Comparison of ENCODE assay signal across 27 mouse cellular contexts in genomic region chr8:12613201-12613600, GRCm38 (mm10). TPM values are rescaled to one million over a fixed set of nuclear protein-coding genes. Genes with fewer than 3 reads are reported as not detected.
DNase-seq lines count a peak whose midpoint lies in the region; ATAC-seq and TF ChIP-seq lines count a peak whose summit lies in the region.
"Had no signal": no experiment of that assay in that cellular context is flagged by ENCODE, and none has a peak within 500 bp of the region (broad histone marks: within the 10 kb centered on the region; RNA-seq: fewer than 3 reads in every experiment).

No protein-coding gene starts in this region.

- H3K4me1 ChIP-seq in forebrain, embryonic 13.5 days = peaks cover 20% of the 10 kb centered on the region
- H3K4me1 ChIP-seq in forebrain, embryonic 10.5 days = peaks cover 8% of the 10 kb centered on the region; the same call in 1 of the 2 replicates
- peaks cover 12% of the 10 kb centered on the region for H3K4me1 ChIP-seq in midbrain, embryonic 13.5 days (replicated peaks)
- 0 out of 2 replicates have a peak, but pooled peaks cover 2% of the 10 kb centered on the region for H3K4me1 ChIP-seq in midbrain, embryonic 11.5 days (ENCODE audit: control insufficient read depth, insufficient read depth, low read length)
- H3K4me1 ChIP-seq in forebrain, embryonic 15.5 days = peaks cover 6% of the 10 kb centered on the region
- H3K4me1 ChIP-seq: embryonic facial prominence, embryonic 13.5 days; embryonic facial prominence, embryonic 15.5 days had no signal

- 0 out of 2 replicates have a peak, but pooled peaks have one; percentile 33 for ATAC-seq in forebrain, embryonic 13.5 days
- ATAC-seq in midbrain, embryonic 13.5 days = 0 out of 2 replicates have a peak, but pooled peaks have one; percentile 14
- no peak for ATAC-seq in midbrain, embryonic 11.5 days (ENCODE audit: low FRiP score)
- ATAC-seq in forebrain, embryonic 15.5 days (replicated peaks) = 0 out of 2 replicates have a peak, but pooled peaks have one; percentile 43

- peaks cover 34% of the 10 kb centered on the region for H3K36me3 ChIP-seq in forebrain, embryonic 13.5 days (ENCODE audit: poor library complexity, severe bottlenecking)
- H3K36me3 ChIP-seq in forebrain, embryonic 10.5 days (replicated peaks) = peaks cover 49% of the 10 kb centered on the region
- peaks cover 23% of the 10 kb centered on the region for H3K36me3 ChIP-seq in midbrain, embryonic 13.5 days
- H3K36me3 ChIP-seq in midbrain, embryonic 11.5 days (ENCODE audit: control insufficient read depth, insufficient read depth, low read length) = 0 out of 2 replicates have a peak, but pooled peaks cover 3% of the 10 kb centered on the region
- H3K36me3 ChIP-seq in forebrain, embryonic 15.5 days = peaks cover 15% of the 10 kb centered on the region

- H3K4me3 ChIP-seq in forebrain, embryonic 13.5 days = no peak overlapping the region
- no peak overlapping the region for H3K4me3 ChIP-seq in forebrain, embryonic 10.5 days
- H3K4me3 ChIP-seq in midbrain, embryonic 13.5 days (replicated peaks) = no peak overlapping the region
- no peak overlapping the region for H3K4me3 ChIP-seq in midbrain, embryonic 11.5 days (ENCODE audit: low read depth, low read length)
- H3K4me3 ChIP-seq in forebrain, embryonic 15.5 days = no peak overlapping the region
- H3K4me3 ChIP-seq: embryonic facial prominence, embryonic 13.5 days; embryonic facial prominence, embryonic 15.5 days; erythroblast, embryonic 14.5 days had no signal

- 52% methylated on average over 7 of the region's 7 CpGs for WGBS in forebrain, embryonic 13.5 days
- WGBS in forebrain, embryonic 10.5 days = 87% methylated on average over 7 of the region's 7 CpGs
- WGBS in midbrain, embryonic 13.5 days = 43% methylated on average over 7 of the region's 7 CpGs
- 83% methylated on average over 7 of the region's 7 CpGs for WGBS in midbrain, embryonic 11.5 days
- 36% methylated on average over 7 of the region's 7 CpGs for WGBS in forebrain, embryonic 15.5 days

- no peak overlapping the region for H3K4me2 ChIP-seq in forebrain, embryonic 13.5 days
- no peak overlapping the region for H3K4me2 ChIP-seq in midbrain, embryonic 13.5 days (replicated peaks)
- H3K4me2 ChIP-seq in midbrain, embryonic 11.5 days = no peak overlapping the region
- H3K4me2 ChIP-seq in forebrain, embryonic 15.5 days (replicated peaks) = no peak overlapping the region
- H3K4me2 ChIP-seq: embryonic facial prominence, embryonic 13.5 days; embryonic facial prominence, embryonic 15.5 days had no signal

- no peak overlapping the region for H3K9ac ChIP-seq in forebrain, embryonic 13.5 days
- no peak overlapping the region for H3K9ac ChIP-seq in midbrain, embryonic 13.5 days (replicated peaks)
- H3K9ac ChIP-seq in midbrain, embryonic 11.5 days (ENCODE audit: low read length) = no peak overlapping the region
- no peak overlapping the region for H3K9ac ChIP-seq in forebrain, embryonic 15.5 days (replicated peaks)
- H3K9ac ChIP-seq: embryonic facial prominence, embryonic 13.5 days; embryonic facial prominence, embryonic 15.5 days had no signal

- DNase-seq in forebrain, embryonic 10.5 days (ENCODE audit: extremely low spot score, low spot score) = no peak
- no peak for DNase-seq in midbrain, embryonic 11.5 days (ENCODE audit: low spot score, missing footprints)
- peak; percentile 70 for DNase-seq in brain, embryonic 14.5 days (ENCODE audit: low read depth)
- no peak for DNase-seq in cerebellum, adult 11-12 months
- no peak for DNase-seq in left cerebral cortex, adult 8-10 months (ENCODE audit: low spot score in 2 of 2)
- DNase-seq: adrenal gland, adult 2 months; adrenal gland, postnatal 10 days; adrenal gland, postnatal 25 days; cerebellum, adult 18-20 months; cerebellum, adult 8-10 months; cerebellum, adult 9-11 months; cerebellum, postnatal 14 days; cerebellum, postnatal 36 days; embryo, embryonic 11 days had no signal

- peak overlapping the region; percentile 31; the same call in 1 of the 2 replicates for H3K27ac ChIP-seq in forebrain, embryonic 13.5 days
- H3K27ac ChIP-seq in forebrain, embryonic 10.5 days = no peak overlapping the region
- H3K27ac ChIP-seq in midbrain, embryonic 13.5 days = no peak overlapping the region
- no peak overlapping the region for H3K27ac ChIP-seq in midbrain, embryonic 11.5 days (ENCODE audit: low read depth, low read length)
- no peak overlapping the region for H3K27ac ChIP-seq in forebrain, embryonic 15.5 days (replicated peaks)
- H3K27ac ChIP-seq: embryonic facial prominence, embryonic 13.5 days; embryonic facial prominence, embryonic 15.5 days had no signal

- no peak for TF ChIP-seq POLR2A in brain, embryonic 14.5 days (IDR thresholded peaks at IDR 0.05; ENCODE audit: borderline replicate concordance, extremely low read depth, insufficient read depth, insufficient read length, poor library complexity, severe bottlenecking)

- H3K27me3 ChIP-seq in forebrain, embryonic 13.5 days = no peaks in the 10 kb centered on the region
- no peaks in the 10 kb centered on the region for H3K27me3 ChIP-seq in forebrain, embryonic 10.5 days (ENCODE audit: poor library complexity, severe bottlenecking)
- H3K27me3 ChIP-seq in midbrain, embryonic 13.5 days = no peaks in the 10 kb centered on the region
- no peaks in the 10 kb centered on the region for H3K27me3 ChIP-seq in midbrain, embryonic 11.5 days (ENCODE audit: control insufficient read depth, insufficient read depth, low read length)
- no peaks in the 10 kb centered on the region for H3K27me3 ChIP-seq in forebrain, embryonic 15.5 days
- H3K27me3 ChIP-seq: embryonic facial prominence, embryonic 13.5 days; embryonic facial prominence, embryonic 15.5 days had no signal

- H3K9me3 ChIP-seq in forebrain, embryonic 13.5 days (replicated peaks) = no peaks in the 10 kb centered on the region
- no peaks in the 10 kb centered on the region for H3K9me3 ChIP-seq in forebrain, embryonic 10.5 days
- no peaks in the 10 kb centered on the region for H3K9me3 ChIP-seq in midbrain, embryonic 13.5 days
- H3K9me3 ChIP-seq in midbrain, embryonic 11.5 days (ENCODE audit: control insufficient read depth, low read length) = no peaks in the 10 kb centered on the region
- H3K9me3 ChIP-seq in forebrain, embryonic 15.5 days = no peaks in the 10 kb centered on the region
- H3K9me3 ChIP-seq: embryonic facial prominence, embryonic 13.5 days; embryonic facial prominence, embryonic 15.5 days had no signal

- no peak for TF ChIP-seq CTCF in brain, embryonic 14.5 days (IDR thresholded peaks at IDR 0.05; ENCODE audit: borderline replicate concordance, extremely low read depth, insufficient read depth, insufficient read length)

RNA-seq across cellular contexts. Expression of gene Spaca7, which starts 40.4 kb away (rescaled TPM):
- polyA plus RNA-seq in forebrain, embryonic 13.5 days (2015; fragmentation: Nextera tagmentation; extraction: Ambion mirVana) = not detected in 2 replicates
- not detected in 2 replicates for polyA plus RNA-seq in forebrain, embryonic 10.5 days (2016; fragmentation: Nextera tagmentation; extraction: Ambion mirVana)
- polyA plus RNA-seq in midbrain, embryonic 13.5 days (2015; fragmentation: Nextera tagmentation; extraction: Ambion mirVana) = not detected in 2 replicates
- not detected in 2 replicates for polyA plus RNA-seq in midbrain, embryonic 11.5 days (2014; fragmentation: Nextera tagmentation; extraction: Ambion mirVana)
- polyA plus RNA-seq in brain, embryonic 14.5 days (2012; rRNA removed) = not detected in 2 replicates
- polyA plus RNA-seq in forebrain, embryonic 15.5 days (2015; fragmentation: Nextera tagmentation; extraction: Ambion mirVana) = not detected in 2 replicates
- not detected for total RNA-seq in left cerebral cortex, adult 8-10 months (2022)
- total RNA-seq: adrenal gland, adult 2 months; adrenal gland, postnatal 10 days; adrenal gland, postnatal 25 days; adrenal gland, postnatal 4 days; common myeloid progenitor, adult 5-6 weeks; ES-E14; MEL had no signal
- polyA plus RNA-seq: adrenal gland, adult 2 months; C2C12; embryonic facial prominence, embryonic 11.5 days; embryonic facial prominence, embryonic 13.5 days; embryonic facial prominence, embryonic 15.5 days; erythroblast, embryonic 14.5 days; frontal cortex, adult 2 months had no signal

RNA-seq across cellular contexts. Expression of gene Tubgcp3, which starts 58.8 kb away (rescaled TPM):
- 44.2 and 52.9 TPM in 2 replicates for polyA plus RNA-seq in forebrain, embryonic 13.5 days (2015; fragmentation: Nextera tagmentation; extraction: Ambion mirVana)
- polyA plus RNA-seq in forebrain, embryonic 10.5 days (2016; fragmentation: Nextera tagmentation; extraction: Ambion mirVana) = 60.1 and 62.2 TPM in 2 replicates
- 43.2 and 46.0 TPM in 2 replicates for polyA plus RNA-seq in midbrain, embryonic 13.5 days (2015; fragmentation: Nextera tagmentation; extraction: Ambion mirVana)
- 61.2 and 63.1 TPM in 2 replicates for polyA plus RNA-seq in midbrain, embryonic 11.5 days (2014; fragmentation: Nextera tagmentation; extraction: Ambion mirVana)
- 64.1 and 82.9 TPM in 2 replicates for polyA plus RNA-seq in brain, embryonic 14.5 days (2012; rRNA removed)
- 42.4 and 45.3 TPM in 2 replicates for polyA plus RNA-seq in forebrain, embryonic 15.5 days (2015; fragmentation: Nextera tagmentation; extraction: Ambion mirVana)
- 10 to 100 TPM; 37.2 to 39.1 (median 38.6) TPM for total RNA-seq in left cerebral cortex, adult 8-10 months (2022)
